Mouse (Mus musculus) embryo, embryonic 9.5 days (tissue): ENCODE data around the gene Tmem222.

Experiments
- DNase-seq: peaks from one replicate; pipeline ENCODE4 v3.0.0-alpha.2; 2017; ENCODE audit errors: extremely low spot score

Tmem222 gene

GRCm38 (mm10) chr4:133277104-133278026 lies at the start of gene Tmem222:
Tmem222 (minus strand) TSS chr4:133277792.
- peak; percentile 97 for DNase-seq

GRCm38 (mm10) chr4:133319667-133320066 lies 42.1 kb upstream of the Tmem222 start:
- no peak for DNase-seq

DNA sequence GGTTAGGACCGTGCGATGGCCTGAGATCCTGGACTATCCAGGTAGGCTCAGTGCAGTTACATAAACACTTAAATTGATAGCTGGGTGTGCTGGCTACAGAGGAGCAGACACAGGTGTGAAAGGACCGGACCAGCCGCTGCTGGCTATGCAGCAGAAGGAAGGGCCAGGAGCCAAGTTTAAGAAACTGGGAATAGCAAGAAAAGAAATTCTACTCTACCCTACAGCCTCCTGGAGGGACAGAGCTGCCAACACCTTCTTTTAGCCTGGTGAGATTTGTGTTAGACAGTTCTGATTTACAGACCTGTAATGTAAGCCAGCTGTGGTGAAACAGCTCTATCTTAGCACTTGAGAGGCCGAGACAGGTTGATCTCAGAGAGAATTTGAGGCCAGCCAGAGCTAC lies 38.4 kb upstream of the Tmem222 start:
- no peak for DNase-seq

GRCm38 (mm10) chr4:133314896-133315295 lies 37.3 kb upstream of the Tmem222 start:
- DNase-seq = no peak

GRCm38 (mm10) chr4:133309948-133310347 lies 32.4 kb upstream of the Tmem222 start:
- DNase-seq = peak; percentile 85

DNA sequence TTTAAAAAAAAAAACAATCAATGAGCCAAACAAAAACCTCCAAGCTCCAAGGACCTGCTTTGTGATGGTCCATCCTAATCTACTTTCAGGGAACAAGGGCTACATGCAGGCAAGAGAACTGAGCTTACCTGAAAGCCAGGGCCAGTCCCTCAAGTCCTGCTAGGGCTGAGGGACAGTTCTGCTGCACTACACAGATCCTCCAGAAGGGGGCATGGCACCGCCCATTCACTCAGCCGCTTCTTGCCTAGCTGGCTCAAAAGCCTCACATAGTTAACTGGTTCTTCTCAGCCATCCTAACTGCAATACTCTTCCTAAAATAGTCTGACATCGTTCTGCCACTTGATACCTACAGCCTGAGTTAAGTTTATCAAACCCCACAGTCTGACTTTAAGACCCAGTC lies 29.7 kb upstream of the Tmem222 start:
- DNase-seq = peak; percentile 33

DNA sequence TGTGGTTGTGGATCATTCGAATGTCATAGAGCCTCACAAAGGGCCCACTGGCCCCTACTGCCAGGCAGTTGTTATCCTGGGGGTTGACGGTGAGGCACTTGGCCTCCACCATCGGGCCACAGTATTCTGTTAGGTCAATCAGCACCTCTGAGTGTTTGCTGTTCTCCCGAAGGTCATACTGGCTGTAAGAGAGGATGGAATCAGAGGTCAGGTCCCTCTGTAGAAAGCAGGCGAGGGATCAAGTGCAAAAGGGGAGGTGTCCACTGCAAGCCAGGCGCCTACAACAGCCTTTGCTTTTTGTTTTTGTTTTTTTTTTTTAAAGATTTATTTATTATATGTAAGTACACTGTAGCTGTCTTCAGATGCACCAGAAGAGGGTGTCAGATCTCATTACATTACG lies 28.2 kb upstream of the Tmem222 start:
- DNase-seq = no peak

DNA sequence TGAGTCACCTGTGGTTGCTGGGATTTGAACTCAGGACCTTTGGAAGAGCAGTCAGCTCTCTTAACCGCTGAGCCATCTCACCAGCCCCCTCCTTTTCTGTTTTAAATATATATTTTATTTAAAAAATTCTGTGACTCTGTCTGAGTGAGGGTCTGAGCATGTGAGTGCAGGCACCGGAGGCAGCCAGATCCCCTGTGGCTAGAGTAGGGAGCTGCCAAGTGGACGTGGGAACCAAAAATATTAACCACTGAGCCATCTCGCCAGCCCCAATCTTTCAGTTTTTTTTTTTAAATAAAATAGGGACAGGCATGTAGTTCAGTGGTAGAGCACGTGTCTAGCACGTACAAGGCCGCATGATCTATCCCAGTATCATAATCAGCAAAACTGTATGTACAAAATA lies 27.2 kb upstream of the Tmem222 start:
- DNase-seq = no peak

DNA sequence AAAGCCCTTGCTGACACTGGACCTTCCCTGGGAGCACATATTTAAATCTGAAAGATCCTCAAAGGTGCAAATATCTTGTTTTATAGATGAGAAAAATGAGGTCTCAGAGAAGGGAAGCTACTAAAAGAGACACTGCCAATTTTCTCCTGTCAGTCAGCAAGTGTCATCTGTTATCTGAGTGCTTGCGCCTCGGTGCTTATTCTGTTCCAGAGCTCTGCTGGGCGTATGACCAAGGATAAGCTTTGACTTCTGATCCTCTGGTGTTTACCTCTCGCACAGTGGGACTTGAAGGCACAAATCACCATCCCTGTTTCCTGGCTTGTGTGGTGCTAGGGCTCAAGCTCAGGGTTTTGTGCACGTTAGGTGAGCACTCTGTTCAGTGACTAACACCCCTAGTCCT lies 25.1 kb upstream of the Tmem222 start:
- DNase-seq = no peak

DNA sequence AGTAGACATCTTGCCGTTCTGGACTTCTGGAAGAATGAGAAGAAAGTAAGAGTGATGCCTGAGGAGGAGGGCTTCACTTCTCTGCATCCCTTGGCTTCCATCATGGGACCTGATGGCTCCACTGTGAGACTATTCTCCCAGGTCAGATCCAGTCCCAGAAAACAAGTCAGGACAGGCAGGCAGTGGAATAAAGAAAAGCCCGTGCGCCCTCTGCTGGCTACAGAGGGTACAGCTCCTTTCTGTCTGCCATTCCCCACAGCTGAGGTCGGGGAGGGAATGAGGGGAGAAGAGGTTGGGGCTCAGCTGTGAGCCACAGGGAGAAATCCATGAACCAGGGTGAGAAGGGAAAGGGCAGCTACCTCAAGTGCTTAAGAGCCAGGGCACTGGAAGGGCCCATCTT lies 24.2 kb upstream of the Tmem222 start:
- DNase-seq = peak; percentile 74

DNA sequence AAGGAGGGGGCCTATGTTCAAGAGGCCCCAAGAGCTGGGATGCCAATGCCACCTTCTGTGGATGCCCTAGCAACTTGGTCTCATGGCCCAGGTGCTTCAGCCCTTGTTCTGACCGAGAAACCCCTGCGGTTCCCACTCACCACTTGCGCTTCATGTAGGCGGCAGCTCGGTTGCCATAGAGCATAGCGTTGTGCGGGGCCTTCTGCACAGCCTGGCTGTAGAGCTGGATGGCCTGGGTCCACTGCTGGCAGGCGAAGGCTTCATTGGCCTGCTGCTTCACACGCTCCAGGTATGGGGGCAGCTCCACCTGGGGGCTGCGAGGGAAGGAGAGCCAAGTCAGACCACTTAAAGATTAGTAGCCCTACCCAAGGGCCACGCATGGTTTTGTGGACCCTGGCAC lies 22.8 kb upstream of the Tmem222 start:
- no peak for DNase-seq

GRCm38 (mm10) chr4:133299701-133300100 lies 22.1 kb upstream of the Tmem222 start:
- no peak for DNase-seq

DNA sequence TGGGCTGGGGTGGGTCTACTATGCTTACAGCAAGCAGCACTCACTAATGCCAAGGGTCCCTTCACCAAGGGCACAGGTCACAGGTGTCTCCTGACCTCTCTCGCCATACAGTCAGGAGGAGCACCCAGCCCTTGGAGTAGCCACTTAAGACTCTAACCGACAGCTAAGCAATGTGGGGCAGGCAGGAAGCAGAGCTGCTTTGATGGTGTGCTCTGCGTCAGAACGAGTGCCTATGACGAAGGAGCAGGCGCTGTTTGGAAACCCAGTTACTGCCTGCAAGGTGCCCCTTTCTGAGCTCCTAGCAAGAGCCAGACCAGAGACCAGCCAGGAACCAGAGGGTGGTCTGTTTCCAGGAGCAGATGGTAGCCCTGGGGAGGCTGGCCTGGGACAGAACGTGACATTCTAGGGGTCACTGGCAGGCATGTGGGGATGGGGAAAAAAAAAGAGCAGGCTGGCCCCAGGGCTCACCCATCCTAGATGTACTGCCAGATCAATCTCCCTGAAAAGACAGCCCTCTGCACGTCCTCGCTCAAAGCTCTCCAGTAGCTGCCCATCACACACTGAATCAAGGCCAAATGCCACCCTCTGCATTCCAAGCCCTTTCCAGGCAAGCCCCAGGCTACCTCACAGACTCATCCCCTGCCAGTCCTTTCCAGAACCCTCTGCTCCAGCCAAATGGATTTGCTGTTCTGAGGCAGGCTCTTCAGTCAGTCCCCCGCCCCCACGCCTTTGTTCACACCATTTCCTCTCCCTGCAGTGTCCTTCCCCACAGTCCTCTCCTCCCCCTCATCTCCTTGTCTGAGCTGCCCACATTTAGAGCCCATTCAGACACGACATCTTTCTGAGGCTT lies 21.1 kb upstream of the Tmem222 start:
- no peak for DNase-seq

DNA sequence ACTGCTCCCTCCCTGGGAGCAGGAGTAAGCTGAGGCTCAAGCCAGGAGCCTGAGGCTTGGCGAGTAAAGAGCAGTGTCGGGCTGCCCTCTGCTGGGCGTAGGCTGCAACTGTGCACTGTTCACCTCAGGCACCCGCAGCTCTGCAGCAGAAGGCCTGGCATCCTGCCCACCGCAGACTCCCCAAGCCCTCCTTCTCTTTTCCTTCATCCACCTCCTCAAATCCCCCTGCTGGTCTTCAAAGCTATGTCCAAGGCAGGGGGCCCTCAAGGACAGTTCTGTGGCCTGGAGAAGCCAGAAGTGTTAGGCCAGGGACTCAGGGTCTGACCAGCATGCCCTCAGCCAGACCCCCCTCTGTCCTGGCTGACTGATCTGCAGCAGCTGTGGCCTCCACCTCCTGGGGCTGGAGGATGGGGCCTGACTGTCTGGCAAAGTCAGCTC lies 20.2 kb upstream of the Tmem222 start:
- peak; percentile 82 for DNase-seq

DNA sequence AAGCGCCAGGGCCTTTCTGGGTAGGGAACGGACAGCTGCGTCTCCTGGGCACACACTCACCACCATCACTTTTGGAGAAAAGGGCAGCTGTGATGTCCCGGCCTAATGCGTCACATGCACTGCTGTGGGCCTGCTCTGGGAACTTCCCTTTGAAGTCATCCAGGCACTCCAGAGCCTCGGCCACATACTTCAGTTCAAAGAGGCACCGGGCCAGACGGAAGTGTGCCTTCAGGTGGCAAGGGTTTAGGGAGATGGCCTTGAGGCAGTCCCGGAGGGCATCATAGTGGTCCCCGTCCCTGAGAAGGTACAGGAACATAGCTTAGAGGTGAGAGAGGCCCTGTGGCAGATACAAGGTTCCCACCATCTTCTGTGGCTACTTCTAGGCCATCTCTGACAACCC lies 19.8 kb upstream of the Tmem222 start:
- no peak for DNase-seq

GRCm38 (mm10) chr4:133294084-133294483 lies 16.5 kb upstream of the Tmem222 start:
- DNase-seq = no peak

- peak; percentile 57 for DNase-seq
Observed at GRCm38 (mm10) chr4:133292901-133293843, 15.6 kb upstream of the Tmem222 start.

GRCm38 (mm10) chr4:133292405-133292804 lies 14.8 kb upstream of the Tmem222 start:
- no peak for DNase-seq

DNA sequence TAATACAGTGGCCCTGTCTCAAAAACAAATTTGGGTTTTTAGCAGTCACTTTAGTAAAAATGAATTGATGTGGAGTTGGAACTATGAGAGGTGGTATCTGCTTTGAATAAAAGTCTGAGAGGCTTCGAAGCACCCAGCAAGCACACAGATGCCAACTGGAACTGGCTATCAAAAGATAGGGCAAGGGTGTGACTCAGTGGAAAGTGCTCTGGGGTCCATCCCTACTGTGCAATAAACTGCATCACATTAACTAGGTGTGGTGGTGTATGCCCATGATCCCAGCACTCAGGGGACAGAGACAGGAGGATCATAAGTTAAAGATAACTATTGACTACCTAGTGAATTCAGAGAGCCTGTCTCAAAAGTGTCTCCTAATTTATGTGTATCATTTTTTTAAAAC lies 13.7 kb upstream of the Tmem222 start:
- DNase-seq = no peak

DNA sequence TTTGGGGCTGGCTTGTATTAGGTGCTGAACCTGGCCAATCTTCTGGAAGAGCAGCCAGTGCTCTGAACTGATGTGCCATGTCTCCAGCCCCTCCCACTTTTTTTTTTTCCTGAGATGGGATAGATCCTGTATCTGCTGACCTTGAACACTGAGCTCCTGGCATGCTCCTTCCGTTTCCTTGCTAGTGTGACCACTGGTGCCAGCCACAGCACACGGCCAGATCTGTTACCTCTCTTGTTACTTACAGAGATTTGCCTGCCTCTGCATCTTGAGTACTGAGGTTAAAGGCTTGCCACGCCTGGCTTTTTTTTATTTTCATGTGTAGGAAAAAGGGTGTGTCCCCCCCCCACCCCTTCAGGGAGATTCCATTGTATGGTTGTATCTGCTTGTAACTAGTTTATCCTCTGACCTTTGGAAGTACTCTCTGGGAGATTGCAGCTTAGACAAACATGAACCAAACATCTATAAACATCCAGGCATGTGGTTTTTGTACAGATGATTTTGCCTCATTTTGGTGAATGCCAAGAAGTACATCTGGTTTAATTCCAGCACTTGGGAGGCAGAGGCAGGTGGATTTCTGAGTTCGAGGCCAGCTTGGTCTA lies 9.0 kb upstream of the Tmem222 start:
- no peak for DNase-seq

DNA sequence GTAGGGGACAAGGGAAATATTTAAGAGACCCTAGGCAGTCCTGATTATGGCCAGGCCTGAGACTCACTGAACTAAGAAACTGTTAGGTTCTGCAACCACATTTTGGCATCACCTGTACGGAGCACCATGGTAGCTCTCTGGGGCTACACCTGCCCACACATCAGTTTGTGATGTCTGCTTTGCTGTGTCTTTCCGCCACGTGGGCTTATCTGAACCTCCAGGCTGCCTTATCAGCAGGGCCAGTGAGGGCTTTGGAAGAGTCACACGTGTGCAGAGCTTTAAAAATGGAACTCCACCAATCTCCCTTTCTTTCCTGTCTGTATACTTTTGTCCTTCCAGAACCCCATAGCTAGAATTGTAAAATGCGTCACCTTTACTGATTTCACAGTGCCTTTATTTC lies 8.4 kb upstream of the Tmem222 start:
- no peak for DNase-seq
